Mouse (Mus musculus) left cerebral cortex, postnatal 10 days (tissue): ENCODE measurements around the gene Lrch2. TPM values are rescaled to one million over a fixed set of nuclear protein-coding genes. Genes with fewer than 3 reads are reported as not detected.
"Not testable (repeated sequence)": the region's sequence is repeated elsewhere in the genome, so short reads cannot be mapped to it uniquely, and the experiment has no call there.

Experiments used
- DNase-seq, 2 experiments: peaks; one replicate each; pipeline ENCODE4 v3.0.0; 2021 to 2022; ENCODE audit warnings: low spot score in 2 of 2, mixed read lengths in 1 of 2; ENCODE audit errors: extremely low spot score in 1 of 2
- intact Hi-C: fragments of 180-260 bp; cut with DNase I; formaldehyde crosslinking; loops from one replicate; pipeline ENCODE4 v1.15.1; 2025
- total RNA-seq, 2 experiments: library from RNA; stranded (reverse); gene quantifications; 2 replicates each; pipeline ENCODE4 v1.2.3; 2021

The Lrch2 gene
- 10 to 100 TPM; 28.2 to 30.1 TPM for total RNA-seq

DNA sequence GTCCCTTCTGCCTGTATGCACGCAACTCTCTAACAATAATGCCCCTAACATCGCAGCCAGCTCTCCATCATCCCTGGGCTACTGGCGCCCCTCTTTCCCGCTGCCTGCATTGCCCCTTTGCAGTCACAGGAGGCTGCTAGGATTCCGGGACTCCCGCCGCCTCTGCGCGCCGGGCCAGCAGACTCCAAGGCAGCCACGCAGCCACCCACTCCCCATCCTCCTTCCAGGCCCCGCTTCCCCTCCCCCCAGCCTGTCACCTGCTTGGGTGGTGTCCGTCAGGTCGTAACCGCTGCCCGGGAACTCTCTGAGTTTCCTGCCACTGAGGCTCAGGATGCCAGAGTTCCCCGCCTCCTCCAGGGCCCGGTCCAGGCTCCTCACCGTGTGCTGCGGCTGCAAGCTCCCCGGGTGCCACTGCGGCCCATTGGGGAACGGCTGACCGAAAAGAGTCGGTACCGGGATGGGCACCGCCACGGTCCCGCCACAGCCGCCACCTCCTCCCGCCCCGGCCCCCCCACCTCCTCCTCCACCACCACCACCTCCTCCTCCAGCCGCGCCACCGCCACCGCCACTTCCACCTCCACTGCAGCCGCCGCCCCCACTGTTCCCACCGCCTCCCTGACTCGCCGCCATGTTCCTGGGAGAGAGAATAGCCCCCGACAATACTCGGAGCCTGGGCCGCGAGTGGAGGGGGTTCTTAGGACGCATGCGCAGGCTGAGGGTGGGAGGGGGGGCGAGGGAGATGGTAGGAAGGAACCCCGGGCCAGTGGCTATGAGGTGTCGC is at the start of gene Lrch2:
TSS of gene Lrch2 (minus strand) at position 661 of the 781 bp plus-strand sequence.
- DNase-seq: peak; percentile 34 to 70
- intact Hi-C loops: no loop called here

DNA sequence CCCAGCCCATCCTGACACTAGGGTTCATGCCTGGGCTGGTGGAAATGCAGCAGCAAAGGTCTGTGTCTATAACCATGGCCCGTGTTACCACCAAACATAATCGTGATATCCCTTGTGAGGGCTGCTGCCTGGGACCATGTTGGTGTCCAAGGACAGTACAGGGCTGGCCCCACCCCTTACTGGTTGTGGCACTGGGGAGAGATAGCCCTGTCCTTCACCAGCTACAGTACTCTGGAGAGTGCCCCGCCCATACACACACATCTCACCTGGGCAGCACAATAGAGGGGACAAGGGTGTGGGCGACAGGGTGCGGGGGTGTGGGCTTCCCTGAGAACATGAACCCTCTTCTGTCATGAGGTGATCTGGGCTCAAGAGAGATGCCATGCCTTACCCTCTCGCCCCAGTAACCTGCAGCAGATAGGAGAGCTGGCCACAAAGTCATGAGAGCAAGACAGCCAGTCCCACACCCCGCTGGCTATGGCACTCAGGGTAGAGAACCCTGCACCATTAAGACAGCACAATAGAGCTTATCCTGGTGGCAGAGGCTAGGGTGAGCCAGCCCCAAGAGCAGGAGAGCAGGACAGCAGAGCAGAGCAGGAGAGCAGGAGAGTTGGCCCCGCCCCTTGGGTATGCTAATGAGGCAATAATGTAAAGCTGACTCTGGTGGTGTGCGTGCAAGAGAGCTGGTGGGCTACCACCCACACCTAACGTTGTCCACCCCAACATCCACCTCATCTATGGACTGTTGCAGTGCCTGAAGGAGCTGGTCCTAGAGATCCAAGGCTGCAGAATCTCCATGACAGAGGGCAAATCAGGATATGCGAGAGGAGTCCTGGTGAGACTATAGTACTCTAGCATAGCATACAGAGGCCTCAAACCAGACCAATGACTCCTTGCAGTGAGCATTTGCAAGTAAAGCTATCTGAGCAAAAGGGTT is 12.7 kb downstream of the Lrch2 start:
- intact Hi-C loops: no loop called here
- no peak for DNase-seq

DNA sequence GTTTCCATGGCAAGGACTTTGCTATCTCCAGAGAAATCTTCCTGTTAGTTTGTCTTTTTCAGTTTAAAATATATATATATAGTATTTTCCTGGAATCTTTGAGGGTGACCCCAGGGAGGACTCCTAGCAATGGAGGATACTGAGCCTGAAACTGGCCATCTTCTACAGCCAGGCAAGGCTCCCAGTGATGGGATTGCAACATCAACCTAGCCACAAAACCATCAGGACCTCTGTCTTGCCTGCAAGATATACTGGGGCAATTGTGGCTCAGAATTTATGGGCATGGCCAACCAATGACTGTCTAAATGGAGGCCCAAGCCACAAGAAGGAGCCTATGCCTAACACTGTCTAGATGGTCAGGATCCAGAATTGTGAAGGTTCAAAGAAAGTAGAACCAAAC is 15.5 kb downstream of the Lrch2 start:
- DNase-seq: no peak
- intact Hi-C loops: no loop called here

DNA sequence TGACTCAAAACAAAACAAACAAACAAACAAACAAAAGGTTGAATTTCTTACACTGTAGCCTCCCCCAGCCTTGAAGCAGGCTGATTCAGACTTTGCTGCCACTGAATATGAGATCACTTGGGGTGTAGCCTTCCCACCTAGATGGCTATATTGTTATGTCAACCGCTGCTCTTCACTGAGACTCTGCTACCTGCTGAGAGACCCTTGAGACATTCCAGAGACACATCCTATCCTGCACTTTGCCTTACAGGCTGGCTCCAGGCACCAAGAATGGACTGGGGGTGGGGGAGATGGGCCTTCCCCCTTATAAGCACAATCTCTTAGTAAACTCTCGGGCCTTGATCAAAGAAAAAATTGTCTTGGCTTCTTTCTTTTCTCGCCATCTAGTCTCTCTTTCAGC is 16.8 kb downstream of the Lrch2 start:
- intact Hi-C loops, DNase-seq: not testable (repeated sequence)

DNA sequence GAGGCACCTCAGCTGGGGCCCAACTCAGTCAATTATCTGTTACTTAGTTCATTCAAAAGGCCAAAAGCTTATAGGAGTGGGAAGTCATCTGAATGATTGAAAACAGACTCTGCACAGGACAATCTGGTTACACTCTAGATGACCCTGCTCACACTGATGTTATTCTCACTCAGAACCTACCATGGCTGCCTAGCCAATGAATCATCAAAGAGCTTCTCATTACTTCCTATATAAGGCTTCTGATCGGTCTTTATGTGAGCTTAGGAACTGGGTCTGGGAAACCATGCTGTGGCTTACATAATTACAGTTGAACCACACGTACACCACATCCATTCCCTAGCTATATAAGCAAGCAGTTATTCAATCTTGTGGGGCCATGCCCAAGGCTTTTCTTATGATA is 18.3 kb downstream of the Lrch2 start:
- intact Hi-C loops: no loop called here
- DNase-seq: no peak

DNA sequence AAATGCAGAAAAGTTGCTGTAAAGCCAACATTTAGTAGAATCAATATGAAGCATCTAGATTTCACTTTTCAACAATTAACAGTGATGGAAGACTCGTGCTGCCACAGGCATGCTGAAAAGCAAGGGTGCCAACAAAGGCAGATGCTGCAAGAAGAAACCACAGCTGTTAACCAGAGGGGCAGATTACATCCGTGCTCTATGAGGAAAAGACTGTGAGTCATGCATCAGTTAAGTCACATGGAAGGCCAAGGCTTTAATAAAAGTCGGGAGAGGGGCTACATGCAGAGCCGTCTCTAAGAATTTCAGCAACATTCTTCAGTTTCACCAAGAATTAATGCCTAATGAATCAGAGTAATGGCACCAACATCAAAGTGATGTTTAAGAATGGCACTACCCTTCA is 22.2 kb downstream of the Lrch2 start:
- intact Hi-C loops: no loop called here
- DNase-seq: no peak

DNA sequence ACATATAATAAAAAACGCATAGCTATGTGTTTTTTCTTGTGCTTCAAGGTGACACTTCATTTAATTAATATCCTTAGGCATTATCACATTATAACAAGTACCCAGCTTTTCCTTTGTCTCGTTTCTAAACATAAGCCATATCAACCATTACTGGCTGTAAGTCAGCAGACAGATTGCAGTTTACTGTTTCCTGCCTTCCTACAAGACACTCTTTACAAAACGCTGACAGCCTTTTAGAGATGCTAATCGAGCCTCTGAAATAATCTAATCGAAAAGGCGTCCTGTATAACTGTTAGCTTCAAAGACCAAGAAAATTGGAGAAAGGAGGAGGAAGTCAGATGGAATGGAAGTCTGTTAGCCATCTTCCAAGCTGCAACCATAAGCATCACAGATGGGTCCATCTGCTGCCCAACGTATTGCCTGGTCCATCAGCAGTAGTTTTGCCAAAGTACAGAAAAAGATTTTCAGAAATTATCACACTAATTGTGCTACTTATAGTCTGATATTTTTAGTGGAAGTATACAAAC is 26.2 kb downstream of the Lrch2 start:
- intact Hi-C loops: no loop called here
- peak in 1 of 2 experiments; percentile 5 for DNase-seq

DNA sequence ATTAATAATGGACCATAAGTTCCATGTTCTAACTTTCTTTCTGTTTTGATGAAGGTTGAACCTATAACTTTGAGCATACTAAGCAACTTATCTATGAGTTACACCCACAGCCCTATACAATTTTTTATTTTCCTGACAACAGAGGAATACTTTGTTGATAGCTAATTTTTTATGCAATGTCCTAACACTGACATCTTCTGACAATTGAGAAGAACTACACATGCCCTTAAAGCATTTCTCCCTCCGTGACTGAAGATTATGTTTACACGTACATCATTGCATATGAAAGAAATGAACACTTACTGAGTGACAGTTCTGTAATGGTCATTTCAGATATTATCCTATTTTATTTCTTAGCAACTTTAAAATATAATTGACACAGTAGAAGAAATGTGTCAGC is 64.3 kb downstream of the Lrch2 start:
- DNase-seq: no peak
- intact Hi-C loops: no loop called here

DNA sequence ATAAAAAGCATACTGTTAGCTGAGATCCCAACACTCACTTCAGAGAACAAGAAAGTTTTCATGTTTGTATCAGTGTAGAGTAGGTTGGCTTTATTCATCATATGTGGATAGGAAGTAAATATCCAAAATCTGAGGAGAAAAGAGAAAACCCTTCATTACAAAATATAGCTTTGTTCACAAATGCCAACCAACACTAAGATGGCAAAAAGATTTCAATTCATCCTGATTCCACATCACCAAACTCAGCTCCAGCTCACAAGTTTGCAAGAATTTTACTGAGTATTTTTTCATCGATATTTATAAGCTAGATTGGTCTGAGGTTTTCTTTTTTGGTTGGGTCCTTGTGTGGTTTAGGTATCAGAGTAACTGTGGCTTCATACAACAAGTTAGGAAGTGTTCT is 100.3 kb downstream of the Lrch2 start, which contains the start of gene Vmn1r239-ps:
TSS of gene Vmn1r239-ps (minus strand) at position 101 of the 400 bp plus-strand sequence.
- intact Hi-C loops, DNase-seq: not testable (repeated sequence)

DNA sequence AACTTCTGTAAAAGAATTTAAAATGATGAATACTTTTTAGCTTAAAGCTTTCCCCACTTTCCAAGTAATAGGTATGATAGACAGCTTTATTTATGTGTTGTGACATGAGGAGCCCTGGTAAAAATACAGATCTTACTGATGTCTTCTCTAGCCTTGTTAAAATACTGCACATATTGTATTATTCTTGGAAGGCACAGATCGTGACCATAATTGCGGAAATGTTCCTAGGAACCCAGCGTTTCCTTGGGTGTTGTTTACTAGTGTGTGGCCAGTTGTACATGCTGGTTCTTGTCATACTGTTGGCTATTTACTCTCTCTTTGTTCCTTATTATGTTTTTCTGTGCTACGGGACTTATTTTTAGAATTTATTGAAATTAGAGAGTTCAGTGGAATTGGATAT is 110.5 kb downstream of the Lrch2 start:
- DNase-seq: no peak
- intact Hi-C loops: no loop called here

DNA sequence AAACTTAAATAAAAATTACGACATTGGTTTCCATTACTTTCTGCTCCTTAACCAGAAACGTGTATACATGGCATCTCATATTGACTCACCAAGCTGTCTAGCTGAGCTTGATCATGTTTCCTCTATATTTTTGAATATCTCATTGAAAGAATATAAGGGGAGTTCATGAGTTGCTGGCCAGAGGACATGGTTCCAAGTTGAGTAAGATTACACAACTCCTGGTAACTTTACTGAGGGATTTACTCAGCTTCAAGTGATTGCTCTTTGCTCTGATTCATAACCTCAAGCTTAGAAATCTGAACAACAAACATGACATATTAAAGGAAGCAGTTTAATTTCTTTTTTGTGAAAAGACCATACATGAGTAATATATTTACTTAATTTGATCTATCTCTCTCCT is 118.5 kb downstream of the Lrch2 start:
- intact Hi-C loops: no loop called here
- no peak for DNase-seq

DNA sequence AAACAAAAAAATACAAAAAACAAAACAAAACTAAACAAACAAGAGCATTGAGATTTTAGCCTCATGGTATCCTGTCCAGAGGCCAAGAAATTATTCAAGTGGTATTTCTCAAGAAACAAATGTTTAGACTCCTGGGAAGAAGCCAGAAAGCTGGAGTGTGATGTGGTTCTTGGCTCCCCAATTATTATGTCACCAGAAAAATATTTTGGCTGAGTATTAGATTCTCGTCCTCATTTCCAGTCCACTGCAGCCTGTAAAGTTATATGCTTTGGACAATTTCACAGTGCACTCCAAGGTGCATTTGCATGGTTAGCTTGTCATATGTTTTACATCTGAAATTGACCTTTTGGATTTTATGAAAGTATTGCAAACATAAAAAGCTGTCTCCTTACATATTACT is 124.1 kb downstream of the Lrch2 start:
- intact Hi-C loops: no loop called here
- DNase-seq: no peak

DNA sequence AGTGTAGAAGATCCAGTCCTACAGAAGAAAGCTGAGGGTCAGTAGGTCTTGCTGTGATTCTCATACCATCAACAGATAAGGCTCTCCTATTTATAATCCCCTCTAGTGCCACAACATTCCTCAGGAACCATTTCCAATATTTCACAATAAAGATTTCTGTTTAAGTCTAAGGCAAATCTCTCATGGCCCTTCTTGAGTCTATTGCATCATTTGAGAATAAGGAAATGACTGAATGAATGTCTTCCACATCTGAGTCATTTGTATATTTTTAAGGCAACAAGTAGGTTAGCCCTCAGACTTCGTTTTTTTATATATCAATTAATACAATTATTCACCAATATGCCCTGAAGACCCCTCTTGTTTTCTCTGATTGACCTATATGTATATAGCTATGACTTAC is 124.8 kb downstream of the Lrch2 start, which contains the start of gene Il13ra2:
TSS of gene Il13ra2 (minus strand) at position 64 of the 400 bp plus-strand sequence.
- intact Hi-C loops: no loop called here
- DNase-seq: no peak

Other genes with a start within 250 kb of the Lrch2 start
- under 1 TPM; 0.36 to 0.91 TPM for gene Il13ra2, start 124.9 kb downstream of the Lrch2 start, total RNA-seq
- gene Vmn1r239-ps, start 100.4 kb downstream of the Lrch2 start, total RNA-seq: not detected
- not detected for gene Gm15128, start 211.9 kb upstream of the Lrch2 start, total RNA-seq